Mouse (Mus musculus): ENCODE data around the gene Tbc1d19. TPM values are rescaled to one million over a fixed set of nuclear protein-coding genes. Genes with fewer than 3 reads are reported as not detected.
A peak's percentile ranks its signal among the peaks of the same experiment; 100 is the strongest.

The Tbc1d19 gene
- total RNA-seq (2021) = 21.8 and 23.4 TPM in 2 replicates
- long read RNA-seq, experiment 1, transcript Tbc1d19-201 (21 exons, 2,273 nt) = major isoform, 20 of 28 reads
- long read RNA-seq, experiment 1, partial matches to known transcripts = 1 of 28 reads
- long read RNA-seq, experiment 1, other reads (novel, unspliced or antisense) = 6 of 28 reads
- long read RNA-seq, experiment 2, transcript Tbc1d19-201 (21 exons, 2,273 nt) = major isoform, 7 of 12 reads
- long read RNA-seq, experiment 2, partial matches to known transcripts = 2 of 12 reads
- long read RNA-seq, experiment 2, other reads (novel, unspliced or antisense) = 3 of 12 reads

DNA sequence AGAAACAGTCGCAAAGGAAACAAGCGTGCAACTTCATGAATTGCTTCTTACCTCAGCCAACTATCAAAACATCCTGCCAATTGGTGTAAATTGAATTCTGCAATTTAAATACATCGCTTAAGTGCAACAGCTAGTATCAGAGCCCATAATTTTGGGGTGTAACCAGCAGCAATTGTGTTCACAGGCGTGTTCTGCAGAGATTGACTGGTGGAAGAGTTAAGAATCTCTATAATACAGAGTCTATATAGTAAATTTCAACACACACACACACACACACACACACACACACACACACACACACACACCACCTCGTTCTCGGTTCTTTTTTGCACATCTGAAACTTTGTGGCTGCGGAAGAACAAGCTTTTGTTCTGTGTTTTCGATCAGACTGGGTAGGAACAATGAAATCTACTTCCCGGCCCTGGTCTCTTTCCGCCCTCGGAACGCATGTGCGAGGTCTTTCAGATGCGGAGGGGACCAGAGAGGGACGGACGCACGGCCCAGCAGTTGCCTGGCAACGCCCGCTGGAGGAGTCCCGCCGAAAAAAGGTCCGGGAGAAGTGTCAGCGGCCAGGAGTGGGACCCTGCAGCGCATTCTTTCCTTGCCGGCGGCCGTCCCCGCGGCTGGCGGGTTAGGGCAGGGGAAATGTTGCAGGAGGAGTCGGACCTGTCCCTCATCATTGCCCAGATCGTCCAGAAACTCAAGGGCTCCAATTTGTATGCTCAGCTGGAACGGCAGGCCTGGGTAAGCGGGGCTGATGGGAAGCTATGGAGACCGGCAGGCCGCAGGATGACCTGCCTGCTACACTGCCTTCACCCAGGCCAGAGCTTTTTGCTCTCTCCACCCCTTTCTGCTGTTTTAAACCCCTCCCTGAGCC is at the start of gene Tbc1d19:
Tbc1d19 (plus strand) TSS at position 492 of the 877 bp plus-strand sequence.
- peak; percentile 92 for DNase-seq

DNA sequence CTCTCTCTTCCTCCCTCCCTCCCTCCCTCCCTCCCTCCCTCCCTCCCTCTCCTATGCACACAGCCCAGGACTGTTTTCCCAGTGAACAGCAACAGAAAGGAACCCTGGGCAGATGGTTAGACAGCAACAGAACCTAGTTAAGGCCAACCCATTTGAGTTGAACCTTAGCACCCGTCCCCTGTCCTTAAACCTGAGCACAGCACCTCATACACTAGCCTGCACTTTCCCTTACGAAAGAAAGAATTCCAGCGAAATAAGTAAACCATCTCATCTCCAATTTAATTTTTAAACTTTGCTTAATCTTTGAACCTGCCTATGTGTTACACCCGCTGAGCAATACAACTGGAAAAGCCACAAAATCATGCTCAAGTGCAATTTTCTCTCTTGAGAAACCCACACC is 49.5 kb upstream of the Tbc1d19 start:
- DNase-seq = no peak

DNA sequence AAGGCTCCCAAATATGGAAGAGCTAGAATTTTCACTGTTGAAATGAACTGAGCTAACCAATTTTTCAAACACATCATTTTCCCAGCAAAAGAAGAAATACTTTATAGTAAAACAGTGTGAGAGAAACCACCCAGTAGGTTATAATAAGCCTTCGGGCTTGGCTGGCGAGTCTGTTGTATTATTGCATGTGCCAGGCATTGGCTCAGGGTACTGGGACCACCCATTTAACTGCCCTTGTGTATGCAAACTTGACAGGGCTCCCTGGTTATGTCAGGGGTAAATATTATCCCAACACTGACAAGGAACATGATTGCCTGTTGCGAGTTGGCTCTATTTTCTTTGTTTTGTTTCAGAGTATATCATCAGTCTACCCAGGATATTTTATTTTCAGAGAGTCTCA is 48.5 kb upstream of the Tbc1d19 start:
- no peak for DNase-seq

DNA sequence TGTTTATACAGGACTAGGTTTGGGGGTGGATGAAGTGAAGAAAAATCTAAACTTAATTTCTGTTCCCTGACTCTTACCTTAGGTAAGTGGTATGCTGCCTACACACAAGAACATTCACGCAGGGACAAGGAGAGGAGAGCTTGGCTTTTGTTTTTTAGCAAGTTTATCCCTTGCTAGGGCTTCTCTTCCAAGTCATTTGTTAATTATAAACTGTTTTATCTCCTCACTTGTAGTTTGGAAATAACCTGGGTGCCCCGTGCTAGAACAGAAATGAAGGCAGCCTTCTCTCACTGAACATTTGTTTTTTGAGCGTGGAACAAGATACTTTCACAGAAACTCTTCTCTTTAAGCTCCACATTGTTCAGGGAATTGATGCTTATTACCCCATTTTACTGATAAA is 48.1 kb upstream of the Tbc1d19 start:
- no peak for DNase-seq

DNA sequence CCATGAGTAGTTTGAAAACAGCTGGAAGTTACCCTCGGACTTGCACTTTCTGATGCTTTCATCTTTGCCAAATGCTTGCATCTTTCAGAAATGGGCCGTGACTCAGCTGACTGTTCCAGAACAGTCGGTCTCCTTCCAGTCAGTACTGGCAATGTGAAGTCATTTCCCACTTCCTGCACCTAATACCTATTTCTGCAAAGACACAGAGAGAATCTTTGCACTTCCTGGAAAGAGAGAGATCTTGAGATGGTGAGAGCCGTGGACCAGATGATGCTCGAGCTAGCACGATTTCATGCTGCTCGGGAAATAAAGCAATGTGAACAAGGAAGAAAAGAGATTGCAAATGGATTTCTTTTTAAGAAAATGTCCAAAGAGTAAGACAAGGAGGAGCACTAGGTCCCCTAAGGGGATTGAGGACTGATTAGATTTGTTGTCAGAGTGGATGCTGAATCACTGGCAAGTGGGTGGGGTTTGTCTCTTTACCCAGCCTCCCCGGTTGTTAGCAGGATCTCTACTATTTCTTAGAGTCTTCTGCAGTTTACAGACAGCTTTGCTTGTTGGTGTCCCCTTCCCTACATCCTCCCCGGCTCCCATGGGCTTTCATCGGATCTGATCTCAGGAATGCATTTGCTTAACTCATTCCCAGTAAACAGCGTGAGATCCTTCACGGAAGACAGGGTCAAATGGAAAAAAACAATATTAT is 24.4 kb upstream of the Tbc1d19 start:
- no peak for DNase-seq

DNA sequence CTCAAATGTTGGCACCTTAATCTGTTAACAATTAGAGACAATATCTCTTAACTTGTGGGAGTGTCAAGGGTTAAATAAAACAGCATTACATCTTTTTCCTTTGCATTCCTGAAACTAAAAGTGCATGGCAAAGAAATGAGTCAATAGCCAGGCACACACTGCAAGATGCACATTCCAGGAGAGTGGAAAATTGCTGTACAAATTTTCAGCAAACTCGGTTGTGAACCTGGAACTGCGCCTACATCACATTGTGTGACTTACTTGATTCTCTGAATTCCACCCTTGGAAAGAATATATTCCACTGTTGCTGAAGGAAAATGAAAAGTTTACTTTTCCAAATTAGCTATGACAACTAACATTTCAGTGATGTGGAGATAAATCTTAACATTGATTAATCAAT is 8.0 kb upstream of the Tbc1d19 start:
- DNase-seq = no peak

DNA sequence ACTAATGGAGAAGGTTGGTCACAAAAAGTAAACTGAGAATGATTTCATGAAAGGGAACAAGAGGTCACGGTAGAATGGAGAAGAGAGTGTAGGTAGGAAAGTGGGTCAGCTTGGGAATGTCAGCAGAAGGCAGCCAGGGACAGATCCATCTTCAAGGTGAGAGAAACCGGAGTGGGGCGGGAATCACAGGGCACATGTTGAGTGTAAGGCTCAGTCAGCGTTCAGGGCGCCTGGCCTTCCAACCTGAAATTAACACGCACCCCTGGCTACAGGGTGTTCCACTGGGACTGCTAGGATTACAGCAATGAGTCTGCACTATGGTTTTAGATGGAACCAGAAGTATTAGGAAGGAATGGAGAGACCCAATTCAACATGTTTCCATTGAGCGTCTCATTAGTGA is 10.3 kb downstream of the Tbc1d19 start:
- no peak for DNase-seq

DNA sequence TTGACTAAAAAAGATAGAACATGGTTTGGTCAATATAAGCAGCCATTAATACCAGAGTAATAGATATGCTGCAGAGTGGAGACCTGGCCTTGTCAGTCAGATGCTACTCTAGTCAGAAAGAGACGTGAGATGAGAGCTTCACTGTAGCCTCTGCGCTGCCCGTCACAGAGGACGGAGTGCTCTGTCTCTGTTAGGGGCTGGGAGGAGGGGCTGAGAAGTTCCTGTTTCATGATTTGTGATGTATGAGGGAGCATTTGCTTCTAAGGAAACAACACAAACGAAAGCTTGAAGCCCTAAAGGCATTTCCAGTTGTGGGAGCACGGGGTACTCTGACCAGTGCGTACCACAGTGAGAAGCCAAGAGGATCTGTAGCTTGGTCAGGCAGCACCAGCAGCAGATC is 16.5 kb downstream of the Tbc1d19 start:
- DNase-seq = no peak

DNA sequence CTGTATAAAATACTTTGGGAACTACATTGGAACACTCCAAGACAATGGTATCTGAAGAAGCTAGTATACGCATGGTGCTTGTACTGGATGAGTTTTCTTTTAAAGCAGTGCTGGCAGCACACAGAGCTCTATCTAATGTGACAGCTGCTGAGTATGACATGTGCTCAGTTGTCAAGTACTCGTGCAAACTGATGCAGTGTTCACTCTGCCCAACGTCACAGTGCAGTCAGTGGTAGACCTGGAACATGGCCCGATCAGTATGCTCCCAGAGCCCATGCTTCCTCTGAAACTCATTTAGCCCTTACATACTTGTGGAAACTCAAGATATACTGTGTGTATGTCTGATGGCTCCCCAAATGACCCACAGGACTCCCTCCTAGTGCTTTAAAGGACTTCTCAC is 25.1 kb downstream of the Tbc1d19 start:
- DNase-seq = no peak

DNA sequence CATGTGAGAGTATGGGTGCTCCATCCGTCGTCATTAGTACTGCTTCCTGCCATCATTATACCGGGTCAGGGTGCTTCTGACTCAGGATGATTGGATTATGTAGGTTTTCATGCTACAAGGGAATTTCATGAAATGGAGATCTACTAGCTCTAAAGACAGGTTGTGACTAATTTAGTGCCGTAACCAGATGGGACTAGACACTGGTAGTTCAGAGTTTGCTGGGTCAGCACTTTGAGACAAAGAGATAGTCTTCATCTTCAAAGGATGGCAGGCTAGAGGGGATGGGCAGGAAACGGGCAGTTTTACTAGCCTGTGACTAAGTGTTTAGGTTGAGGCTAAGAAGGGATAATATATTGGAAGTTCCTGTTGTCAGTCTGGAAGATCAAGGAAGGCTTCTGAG is 31.9 kb downstream of the Tbc1d19 start:
- no peak for DNase-seq

DNA sequence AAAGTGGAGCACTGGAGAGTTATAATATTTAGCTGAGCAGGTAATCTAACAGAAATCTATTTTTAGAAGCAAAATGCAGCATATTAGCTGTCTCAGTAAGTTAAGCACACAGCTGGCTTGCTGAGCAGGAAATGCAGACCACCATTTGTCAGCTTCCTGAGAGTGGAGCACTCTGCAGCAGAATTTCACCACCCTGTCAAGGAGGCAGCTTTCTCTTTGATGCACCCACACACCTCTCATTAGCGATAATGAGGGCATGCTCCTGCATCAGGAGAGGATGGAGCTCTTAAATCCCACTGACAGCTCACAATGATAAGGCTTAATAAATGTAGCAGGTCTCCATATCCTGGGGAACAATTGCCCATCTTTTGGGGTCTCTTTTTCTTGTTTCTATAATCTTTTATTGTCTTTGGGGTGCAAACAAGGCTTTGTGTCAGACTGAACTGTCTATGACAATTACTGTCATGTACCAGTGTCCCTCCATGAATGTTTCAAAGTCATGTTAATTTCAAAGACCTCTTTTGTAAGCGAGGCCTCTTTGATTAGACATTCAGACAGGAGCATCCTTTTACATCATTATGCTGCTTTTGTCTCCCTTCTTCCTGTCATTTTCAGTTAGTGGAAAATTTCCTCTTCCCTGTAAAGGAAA is 39.0 kb downstream of the Tbc1d19 start:
- no peak for DNase-seq

DNA sequence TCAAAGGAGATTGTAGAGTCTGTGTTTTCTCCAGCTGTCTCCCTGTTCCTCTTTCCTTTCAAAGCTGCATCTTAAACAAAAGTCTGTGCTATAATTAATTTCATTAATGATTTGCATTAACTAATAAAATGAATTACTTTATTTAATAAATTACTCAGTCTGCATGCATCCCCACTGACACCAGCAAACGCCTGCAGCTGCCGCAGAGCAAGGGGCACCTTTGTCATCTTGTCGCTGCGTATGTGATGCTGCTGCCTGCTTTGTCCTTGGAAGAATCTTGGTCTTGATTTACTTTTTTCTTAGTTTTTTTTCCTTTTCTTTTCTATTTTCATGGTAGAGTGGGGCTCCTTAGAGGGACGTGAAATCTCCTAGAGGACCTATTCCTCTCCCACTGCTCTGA is 43.2 kb downstream of the Tbc1d19 start:
- DNase-seq = no peak

DNA sequence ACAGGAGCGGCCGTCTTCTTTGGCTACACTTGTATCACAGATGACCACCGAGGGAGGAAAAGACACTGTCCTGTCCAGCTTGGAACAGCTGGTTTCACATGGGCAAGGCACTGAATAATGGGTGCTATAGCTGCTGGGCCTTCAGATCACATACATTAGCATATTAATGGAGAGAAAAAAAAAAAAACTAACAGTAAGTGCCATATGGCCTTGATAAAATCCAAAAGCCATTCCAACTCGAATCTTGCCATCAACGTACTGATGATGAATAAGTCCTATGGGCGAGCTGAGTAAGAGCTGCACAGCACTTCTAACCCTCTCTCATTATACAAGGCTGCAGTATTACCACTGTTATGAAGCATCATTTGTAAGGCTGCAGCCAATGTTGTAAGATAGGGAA is 45.2 kb downstream of the Tbc1d19 start:
- DNase-seq = no peak

DNA sequence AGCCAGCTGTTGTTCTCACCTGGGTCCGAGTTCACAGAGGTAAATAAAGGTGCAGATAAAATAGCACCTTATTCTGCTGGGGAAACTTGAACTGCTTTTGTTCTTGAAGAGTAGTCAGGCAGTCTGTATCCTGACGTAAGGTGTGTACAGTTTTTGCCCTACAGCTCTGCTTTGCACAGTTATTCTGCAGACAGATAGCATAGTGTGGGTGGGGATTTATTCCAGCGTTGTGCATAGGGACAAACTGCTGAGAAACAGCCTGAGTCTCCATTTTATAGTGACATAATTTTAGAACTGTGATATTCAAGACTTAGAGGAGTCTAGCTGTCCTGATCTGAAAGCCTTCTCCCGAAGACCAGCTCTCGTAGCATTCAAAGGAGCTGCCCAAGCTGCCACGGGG is 46.6 kb downstream of the Tbc1d19 start:
- DNase-seq = no peak

DNA sequence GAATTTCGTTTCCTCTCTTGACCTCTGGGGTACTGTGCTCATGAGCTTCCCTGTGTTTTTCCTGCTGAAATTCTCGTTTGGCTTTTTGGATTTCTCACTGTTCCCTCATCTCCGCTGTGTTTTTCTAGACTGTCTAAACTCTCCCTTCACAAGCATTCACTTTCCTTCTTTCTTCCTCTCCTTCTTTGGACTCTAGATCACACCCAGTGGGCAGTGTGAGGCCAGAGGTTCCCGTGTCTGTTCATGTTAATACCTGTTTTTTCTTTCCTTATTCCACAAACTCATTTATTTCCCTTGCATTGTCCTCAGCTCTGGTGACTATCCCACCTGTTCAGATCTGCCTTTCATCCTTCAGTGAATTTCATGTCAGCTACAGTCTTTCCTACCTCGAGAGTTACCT is 55.7 kb downstream of the Tbc1d19 start:
- no peak for DNase-seq

DNA sequence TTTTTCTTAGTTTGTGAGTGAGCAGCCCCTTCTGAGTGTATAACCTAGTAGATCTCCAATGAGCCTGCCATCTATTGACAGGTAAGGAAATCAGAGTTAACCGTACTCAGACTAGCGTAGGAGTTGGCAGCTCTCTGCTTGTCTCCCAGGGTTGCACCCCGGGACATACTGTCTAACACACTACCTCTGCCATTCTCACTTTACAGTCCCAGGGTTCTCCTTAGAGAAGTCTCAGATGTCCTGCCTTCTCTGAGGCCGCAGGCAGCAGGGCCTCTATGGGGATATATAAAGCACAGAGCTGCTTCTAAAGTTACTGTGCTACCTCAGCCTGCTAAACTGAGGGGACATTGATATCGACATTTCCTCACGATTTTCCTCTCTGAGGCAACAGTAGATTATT is 56.6 kb downstream of the Tbc1d19 start:
- DNase-seq = no peak

DNA sequence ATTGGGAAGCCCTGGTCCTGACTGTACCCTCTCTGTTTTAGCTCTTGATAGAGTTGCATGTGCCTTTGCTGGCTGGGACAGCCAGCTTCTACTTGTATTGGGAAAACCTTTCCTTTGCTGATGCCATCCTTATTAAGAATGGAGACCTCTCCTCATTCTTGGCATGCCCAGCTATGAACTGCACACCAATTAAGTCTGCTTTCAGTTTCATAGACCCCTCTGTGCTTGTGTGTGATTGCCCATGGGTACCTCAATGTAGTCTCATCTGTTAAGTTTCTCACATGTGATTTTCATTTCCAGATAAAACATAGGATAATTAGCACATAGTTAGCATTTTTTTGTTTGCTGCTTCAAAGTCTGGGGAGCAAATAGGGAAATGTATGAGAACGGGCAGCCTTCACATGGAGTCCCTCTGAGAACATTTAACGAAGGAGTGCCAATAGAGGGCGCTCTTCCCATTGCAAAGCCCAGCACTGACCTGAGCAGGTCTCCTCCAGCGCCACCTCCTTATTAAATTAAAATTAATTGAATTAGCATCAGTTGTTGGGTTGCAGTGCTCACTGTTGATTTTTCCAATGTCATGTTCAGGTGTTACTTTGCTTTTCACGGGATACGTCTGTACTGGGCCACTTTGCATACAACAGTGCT is 62.4 kb downstream of the Tbc1d19 start:
- peak; percentile 71 for DNase-seq

DNA sequence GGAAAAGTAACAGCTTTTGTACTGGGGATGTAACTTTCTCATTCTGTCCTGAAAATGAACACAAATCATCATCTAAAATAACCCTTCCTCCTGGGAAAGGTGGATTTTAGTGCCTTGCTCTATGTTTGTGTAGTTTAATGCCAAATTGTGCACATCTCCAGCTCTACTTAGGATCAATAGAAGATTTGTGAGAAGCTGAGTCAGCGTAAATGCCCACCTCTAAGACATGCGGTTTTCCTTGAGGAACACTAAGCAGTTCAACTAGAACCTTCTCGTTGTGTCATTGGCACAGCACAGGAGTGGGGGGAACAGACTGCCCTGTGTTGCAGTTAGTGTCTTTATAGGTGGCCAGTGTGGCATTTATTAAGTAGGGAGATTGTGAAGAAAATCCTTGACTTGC is 65.6 kb downstream of the Tbc1d19 start:
- DNase-seq = no peak

DNA sequence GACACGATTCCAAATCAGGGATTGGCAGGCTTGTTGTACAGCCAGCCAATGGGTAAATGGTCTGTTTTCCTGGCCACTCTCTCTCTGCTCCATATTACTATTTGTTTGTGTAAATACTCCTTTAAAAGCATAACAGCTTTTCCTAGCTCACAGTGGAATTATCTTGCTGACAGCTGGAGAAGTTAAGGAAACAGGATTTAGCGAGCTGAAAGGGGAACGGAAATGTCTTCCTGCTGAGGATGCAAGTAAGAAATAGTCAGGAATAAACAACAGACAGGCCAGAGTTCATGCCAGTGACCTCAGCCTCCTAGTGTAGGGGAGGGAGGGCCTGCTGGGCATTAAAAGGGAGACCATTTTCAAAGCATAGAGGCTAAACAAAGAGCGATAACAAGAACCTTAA is 71.3 kb downstream of the Tbc1d19 start:
- peak; percentile 8 for DNase-seq

DNA sequence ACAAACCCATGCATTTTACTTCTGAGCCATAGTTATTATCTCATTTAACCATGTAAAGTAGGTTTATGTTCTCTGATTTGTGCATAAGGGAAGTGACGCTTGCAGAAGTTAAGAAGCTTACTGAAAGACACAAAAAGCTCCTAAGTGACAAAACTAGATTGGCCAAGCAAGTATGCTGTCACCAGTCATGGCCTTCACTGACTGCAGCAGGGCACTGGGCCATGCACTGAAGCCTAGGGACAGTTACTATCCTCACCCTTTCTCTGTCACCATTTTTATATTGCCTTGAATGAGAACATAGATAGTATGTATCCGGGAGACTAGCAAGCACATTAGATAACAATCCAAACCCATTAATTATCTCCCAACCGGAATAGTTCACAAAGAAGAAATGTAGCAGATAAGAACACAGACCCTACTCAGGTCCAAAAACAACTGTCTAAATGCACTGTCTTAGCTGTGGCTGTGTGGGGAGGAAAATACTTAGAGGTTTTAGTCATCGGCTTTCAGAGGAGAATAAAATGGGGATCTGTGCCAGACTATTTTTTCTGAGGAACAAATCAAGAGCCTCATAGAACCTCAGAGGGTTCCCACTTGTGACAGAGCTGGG is 72.1 kb downstream of the Tbc1d19 start:
- DNase-seq = peak; percentile 45

DNA sequence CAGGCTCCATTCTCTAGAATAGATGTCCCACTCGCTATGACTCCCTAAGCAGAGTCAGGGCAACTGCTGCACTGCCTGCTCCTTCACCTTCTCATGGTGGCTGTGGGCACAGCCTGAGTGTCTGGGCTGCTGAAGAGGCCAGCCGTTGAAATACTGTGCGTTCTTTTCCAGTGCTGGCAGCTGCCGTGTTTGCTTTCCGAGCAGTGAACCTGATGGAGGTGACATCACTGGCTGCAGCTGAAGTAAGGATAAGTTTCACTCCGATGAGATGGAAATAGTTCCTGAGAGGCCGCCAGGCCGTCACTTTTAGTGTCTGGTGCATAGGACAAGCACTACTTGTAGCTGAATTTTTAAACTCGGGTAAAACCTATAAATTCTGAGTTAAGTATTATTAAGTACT is 92.0 kb downstream of the Tbc1d19 start:
- DNase-seq = no peak

DNA sequence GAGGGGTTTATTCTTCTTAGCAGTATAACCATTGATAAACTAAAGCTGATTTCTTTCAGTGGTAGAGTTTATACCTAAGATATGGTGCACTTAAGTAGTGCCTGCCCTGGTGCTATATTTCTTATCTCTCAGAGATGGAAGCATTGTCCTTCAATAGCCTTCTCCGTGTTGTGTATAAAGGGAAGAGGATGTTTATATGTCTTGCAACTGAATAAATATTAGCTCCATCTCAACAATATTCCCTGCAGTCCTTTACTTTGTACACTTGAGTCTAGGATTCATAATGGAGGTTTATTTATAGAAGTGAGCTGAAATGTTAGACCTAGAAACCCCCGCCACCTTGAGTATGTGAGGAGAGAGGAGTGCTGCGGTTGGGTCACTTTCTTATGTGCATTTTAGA is 93.4 kb downstream of the Tbc1d19 start:
- no peak for DNase-seq

All from adrenal gland, postnatal 14 days (tissue).